ENCODE assay signal across 14 mouse cellular contexts in genomic region chr11:98635312-98635970, GRCm38 (mm10). TPM values are rescaled to one million over a fixed set of nuclear protein-coding genes. Genes with fewer than 3 reads are reported as not detected.
DNase-seq lines count a peak whose midpoint lies in the region; ATAC-seq and TF ChIP-seq lines count a peak whose summit lies in the region.
"Not testable (repeated sequence)": the region's sequence is repeated elsewhere in the genome, so short reads cannot be mapped to it uniquely, and the experiment has no call there.
"Had no signal": no experiment of that assay in that cellular context is flagged by ENCODE, and none has a peak within 500 bp of the region (broad histone marks: within the 10 kb centered on the region; RNA-seq: fewer than 3 reads in every experiment).

No protein-coding gene starts in this region.

- not testable (repeated sequence) for H3K4me1 ChIP-seq in lung, adult 2 months (ENCODE audit: control insufficient read depth, insufficient read depth, low read length)

- DNase-seq in 3134 (ENCODE audit: extremely low read depth, insufficient read length, low spot score) (peak; percentile 30), NIH3T3 (ENCODE audit: low read depth) (peak; percentile 44)
- DNase-seq in cerebellum, adult 11-12 months = peak; percentile 4
- peak; percentile 45 for DNase-seq in kidney, postnatal 10 days
- DNase-seq in lung, adult 2 months = peak; percentile 6
- DNase-seq in ovary, postnatal 14 days (ENCODE audit: low spot score) = peak; percentile 24
- peak; percentile 49 for DNase-seq in testis, postnatal 14 days (ENCODE audit: low spot score)

- not testable (repeated sequence) for TF ChIP-seq POLR2A in lung, adult 2 months (IDR thresholded peaks at IDR 0.05; ENCODE audit: borderline replicate concordance, extremely low read depth, low read depth, low read length)

- not testable (repeated sequence) for TF ChIP-seq CTCF in lung, adult 2 months (IDR thresholded peaks at IDR 0.05; ENCODE audit: insufficient read depth, low read length)

- not testable (repeated sequence) for H3K4me3 ChIP-seq in lung, adult 2 months (replicated peaks; ENCODE audit: extremely low read depth, low read depth, low read length)

- peak; percentile 96 for ATAC-seq in granulocyte monocyte progenitor cell, adult 5-6 weeks (replicated peaks; ENCODE audit: poor library complexity, severe bottlenecking)

- 26% methylated on average over 10 of the region's 10 CpGs for WGBS in lung, adult 2 months

RNA-seq across cellular contexts. Expression of gene Gsdma3, which starts 9.3 kb away (rescaled TPM):
- total RNA-seq in granulocyte monocyte progenitor cell, adult 5-6 weeks (2014; fragmentation: Nextera tagmentation) = not detected in 2 replicates
- total RNA-seq in granulocyte monocyte progenitor cell, adult 5-6 weeks (2017) = not detected in 2 replicates
- polyA plus RNA-seq in lung, adult 2 months (2012; rRNA removed) = not detected in 2 replicates
- polyA plus RNA-seq: C2C12; forebrain, embryonic 12.5 days; gonadal fat pad, adult 2 months; hindbrain, embryonic 16.5 days; macrophage; urinary bladder, adult 2 months had no signal

RNA-seq across cellular contexts. Expression of gene Gm12355, which starts 10.0 kb away (rescaled TPM):
- total RNA-seq in granulocyte monocyte progenitor cell, adult 5-6 weeks (2014; fragmentation: Nextera tagmentation) = 1.6 and 1.8 TPM in 2 replicates
- total RNA-seq in granulocyte monocyte progenitor cell, adult 5-6 weeks (2017) = 4.8 and 9.5 TPM in 2 replicates
- polyA plus RNA-seq in lung, adult 2 months (2012; rRNA removed) = not detected in 2 replicates
- polyA plus RNA-seq: gonadal fat pad, adult 2 months; macrophage had no signal

RNA-seq across cellular contexts. Expression of gene Gsdma2, which starts 11.1 kb away (rescaled TPM):
- not detected in 2 replicates for total RNA-seq in granulocyte monocyte progenitor cell, adult 5-6 weeks (2014; fragmentation: Nextera tagmentation)
- total RNA-seq in granulocyte monocyte progenitor cell, adult 5-6 weeks (2017) = not detected in 2 replicates
- polyA plus RNA-seq in lung, adult 2 months (2012; rRNA removed) = not detected in 2 replicates
- polyA plus RNA-seq: C2C12; forebrain, embryonic 12.5 days; gonadal fat pad, adult 2 months; hindbrain, embryonic 16.5 days; macrophage; urinary bladder, adult 2 months had no signal

RNA-seq across cellular contexts. Expression of gene Gsdma, which starts 28.7 kb away (rescaled TPM):
- total RNA-seq in granulocyte monocyte progenitor cell, adult 5-6 weeks (2014; fragmentation: Nextera tagmentation) = not detected in 2 replicates
- not detected in 2 replicates for total RNA-seq in granulocyte monocyte progenitor cell, adult 5-6 weeks (2017)
- 11.5 TPM in 1 of 2 replicates, not detected in the other for polyA plus RNA-seq in lung, adult 2 months (2012; rRNA removed)
- polyA plus RNA-seq: C2C12; forebrain, embryonic 12.5 days; macrophage had no signal

RNA-seq across cellular contexts. Expression of gene Lrrc3c, which starts 37.4 kb away (rescaled TPM):
- total RNA-seq in granulocyte monocyte progenitor cell, adult 5-6 weeks (2014; fragmentation: Nextera tagmentation) = not detected in 2 replicates
- not detected in 2 replicates for total RNA-seq in granulocyte monocyte progenitor cell, adult 5-6 weeks (2017)
- polyA plus RNA-seq in lung, adult 2 months (2012; rRNA removed) = not detected in 2 replicates
- polyA plus RNA-seq: C2C12; forebrain, embryonic 12.5 days; gonadal fat pad, adult 2 months; hindbrain, embryonic 16.5 days; macrophage; urinary bladder, adult 2 months had no signal
